Mouse (Mus musculus) forebrain, embryonic 14.5 days (tissue): ENCODE measurements around the gene Catspere2. TPM values are rescaled to one million over a fixed set of nuclear protein-coding genes. Genes with fewer than 3 reads are reported as not detected.
"Not testable (repeated sequence)": the region's sequence is repeated elsewhere in the genome, so short reads cannot be mapped to it uniquely, and the experiment has no call there.

Source experiments
- ATAC-seq: fragments of 200-750 bp; cut with Nextera tagmentation; 2 replicates; pipeline ENCODE4 v1.8.0; 2017; ENCODE audit warnings: mild to moderate bottlenecking, moderate library complexity
- DNase-seq: peaks from one replicate; pipeline ENCODE4 v3.0.0-alpha.2; 2015; ENCODE audit warnings: low spot score
- H3K27ac ChIP-seq: fragments of 300-500 bp; sonication (generic); 2 replicates; pipeline ENCODE4 v1.5.1; 2014; ENCODE audit warnings: low read depth, mild to moderate bottlenecking, control low read depth, low read length, moderate library complexity
- H3K27me3 ChIP-seq: fragments of 300-500 bp; sonication (generic); replicated peaks from 2 replicates; pipeline ENCODE4 v1.6.1; 2014; ENCODE audit warnings: low read length, control low read depth, mixed read lengths; ENCODE audit not compliant: control insufficient read depth, insufficient read depth
- H3K36me3 ChIP-seq: fragments of 300-500 bp; sonication (generic); 2 replicates; pipeline ENCODE4 v1.6.1; 2014; ENCODE audit warnings: low read length, control low read depth; ENCODE audit not compliant: control insufficient read depth, insufficient read depth
- H3K4me1 ChIP-seq: fragments of 300-500 bp; sonication (generic); 2 replicates; pipeline ENCODE4 v1.6.1; 2014; ENCODE audit warnings: antibody characterized with exemption, low read length, control low read depth; ENCODE audit not compliant: control insufficient read depth, insufficient read depth
- H3K4me2 ChIP-seq: fragments of 300-500 bp; sonication (generic); 2 replicates; pipeline ENCODE4 v1.6.1; 2014; ENCODE audit warnings: mild to moderate bottlenecking, control low read depth, low read length
- H3K4me3 ChIP-seq: fragments of 300-500 bp; sonication (generic); 2 replicates; pipeline ENCODE4 v1.5.1; 2014; ENCODE audit warnings: low read depth, low read length, control low read depth
- H3K9ac ChIP-seq: fragments of 300-500 bp; sonication (generic); 2 replicates; pipeline ENCODE4 v1.6.1; 2014; ENCODE audit warnings: mild to moderate bottlenecking, low read length, control low read depth, moderate library complexity
- H3K9me3 ChIP-seq: fragments of 300-500 bp; sonication (generic); replicated peaks from 2 replicates; pipeline ENCODE4 v1.6.1; 2016; ENCODE audit warnings: low read length, control low read depth, mixed read lengths; ENCODE audit not compliant: control insufficient read depth
- WGBS: fragments of 180-500 bp; shearing (Covaris S2); extraction: QIAGEN DNeasy Blood & Tissue Kit; methylation state at CpG from one replicate; pipeline ENCODE4 v1.1.7; 2014; 5-methylcytosine and 5-hydroxymethylcytosine counted together
- polyA plus RNA-seq: library from polyadenylated mRNA; unstranded; fragments of >200 nt; fragmentation: Nextera tagmentation; extraction: Ambion mirVana; gene quantifications from 2 replicates; pipeline ENCODE4 v1.2.1, GENCODE M21; 2014

The Catspere2 gene
- polyA plus RNA-seq = 0.06 and 0.25 TPM in 2 replicates

- H3K9me3 ChIP-seq, H3K4me1 ChIP-seq, H3K27ac ChIP-seq, H3K27me3 ChIP-seq, H3K36me3 ChIP-seq: not testable (repeated sequence)
- WGBS = 0% methylated on average over 21 of the region's 21 CpGs
- H3K4me2 ChIP-seq = peak within 1 kb of the TSS; percentile 46
- peak within 1 kb of the TSS; percentile 56 for H3K9ac ChIP-seq
- DNase-seq = peak; percentile 98
- ATAC-seq = peak; percentile 98
- peak within 1 kb of the TSS; percentile 54 for H3K4me3 ChIP-seq
Observed at GRCm38 (mm10) chr1:177983024-177983450, at the start of gene Catspere2. Gene Catspere2 (plus strand): TSS chr1:177983423.

DNA sequence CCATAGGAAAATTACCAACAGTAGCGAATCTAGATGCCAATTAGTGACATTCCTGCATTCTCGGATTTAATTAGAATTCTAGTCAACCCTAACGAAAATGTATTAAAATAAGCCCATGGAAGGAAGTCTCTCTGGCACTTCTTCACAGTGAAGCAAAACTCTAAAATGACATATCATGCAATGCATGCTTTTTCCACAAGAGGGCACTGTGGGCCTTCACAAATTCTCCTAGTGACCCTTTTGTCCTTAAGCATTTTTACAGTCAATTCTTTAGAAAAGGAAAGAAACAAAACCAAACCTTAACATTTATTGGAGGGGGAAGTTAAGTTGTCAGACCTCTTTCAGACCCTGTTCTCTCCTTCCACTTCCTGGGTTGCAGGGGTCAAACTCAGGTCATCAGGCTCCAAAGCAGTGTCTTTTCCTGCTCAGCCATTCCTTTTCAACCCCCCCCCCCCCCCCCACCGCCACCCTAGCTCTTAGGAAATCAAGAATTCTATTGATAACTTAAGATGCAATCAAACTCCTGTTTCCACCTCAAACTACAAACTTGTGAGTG lies 42.7 kb upstream of the Catspere2 start:
- peak; percentile 54; the same call in 1 of the 2 replicates for ATAC-seq
- H3K4me3 ChIP-seq, H3K9ac ChIP-seq: not testable (repeated sequence)

GRCm38 (mm10) chr1:177981276-177981675 lies 1.9 kb upstream of the Catspere2 start:
- WGBS = 68% methylated on average over 1 of the region's 1 CpGs
- no peaks in the 10 kb centered on the region for H3K4me1 ChIP-seq
- H3K9me3 ChIP-seq = no peaks in the 10 kb centered on the region
- H3K4me2 ChIP-seq = no peak overlapping the region
- H3K27ac ChIP-seq = no peak overlapping the region
- H3K4me3 ChIP-seq = no peak overlapping the region
- H3K27me3 ChIP-seq = no peaks in the 10 kb centered on the region
- no peak for ATAC-seq
- DNase-seq = no peak
- no peaks in the 10 kb centered on the region for H3K36me3 ChIP-seq
- no peak overlapping the region for H3K9ac ChIP-seq

More for the DNA sequence above, 42.7 kb upstream of the Catspere2 start:
- H3K27me3 ChIP-seq, H3K36me3 ChIP-seq, H3K27ac ChIP-seq, H3K9me3 ChIP-seq, H3K4me2 ChIP-seq, H3K4me1 ChIP-seq: not testable (repeated sequence)
- 0% methylated on average over 2 of the region's 4 CpGs for WGBS
- peak; percentile 20 for DNase-seq

- H3K36me3 ChIP-seq, H3K9me3 ChIP-seq, H3K27me3 ChIP-seq, H3K4me1 ChIP-seq, H3K27ac ChIP-seq, DNase-seq: not testable (repeated sequence)
- ATAC-seq = peak; percentile 53
- peak overlapping the region; percentile 56 for H3K9ac ChIP-seq
- peak overlapping the region; percentile 54 for H3K4me3 ChIP-seq
- H3K4me2 ChIP-seq = peak overlapping the region; percentile 46
- WGBS = under 1% methylated on average over 24 of the region's 41 CpGs
Observed at GRCm38 (mm10) chr1:177983582-177983981, 359 bp downstream of the Catspere2 start.

DNA sequence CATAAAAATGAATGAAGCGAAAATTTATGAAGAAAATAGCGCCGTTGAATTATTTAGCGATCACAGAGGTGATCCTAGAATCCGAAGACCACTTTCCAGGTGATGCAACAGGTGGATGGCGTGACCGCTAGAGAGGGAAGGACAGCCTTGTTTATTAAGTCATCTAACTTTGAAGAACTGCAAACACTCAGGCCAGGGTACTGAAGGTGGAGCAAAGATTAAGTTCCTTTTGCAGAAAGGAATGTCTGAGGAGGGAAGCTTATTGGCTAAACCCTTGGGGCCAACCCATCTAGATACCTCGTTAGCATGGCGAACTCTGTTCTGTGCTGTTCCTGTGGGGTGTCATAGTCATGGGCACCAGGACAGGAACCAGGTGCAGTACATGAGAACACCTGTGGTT lies 983 bp downstream of the Catspere2 start:
- 63% methylated on average over 9 of the region's 9 CpGs for WGBS
- Histone ChIP-seq H3K4me2 (peak overlapping the region; percentile 37; the same call in 1 of the 2 replicates), H3K4me3 (peak overlapping the region; percentile 8; the same call in 1 of the 2 replicates), H3K27me3 (no peaks in the 10 kb centered on the region), H3K27ac (no peak overlapping the region), H3K36me3 (no peaks in the 10 kb centered on the region), H3K9me3 (no peaks in the 10 kb centered on the region), H3K4me1 (no peaks in the 10 kb centered on the region), H3K9ac (no peak overlapping the region)
- DNase-seq (peak; percentile 3), ATAC-seq (no peak)

DNA sequence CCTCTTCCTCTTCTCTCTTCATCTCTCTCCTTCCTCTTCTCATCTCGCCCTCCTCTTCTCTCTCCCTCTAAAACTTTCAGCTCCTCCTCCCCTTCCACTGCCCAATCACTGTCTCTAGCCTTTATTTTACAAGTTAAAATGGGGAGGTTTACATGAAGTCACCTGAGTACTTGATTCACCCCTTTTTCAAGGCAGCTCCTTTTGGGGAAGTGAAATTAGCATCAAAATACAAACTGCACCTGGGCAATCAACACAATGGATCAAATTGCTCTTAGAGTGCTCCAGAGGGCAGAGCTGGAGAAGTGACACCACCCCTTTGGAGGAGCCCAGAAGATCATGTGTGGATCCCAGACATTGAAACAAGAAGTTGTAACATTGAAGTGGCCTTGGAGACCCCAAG lies 4.3 kb downstream of the Catspere2 start:
- WGBS = 78% methylated on average over 1 of the region's 1 CpGs
- H3K9ac ChIP-seq, H3K27ac ChIP-seq, H3K36me3 ChIP-seq, DNase-seq, H3K4me2 ChIP-seq, ATAC-seq, H3K4me3 ChIP-seq, H3K27me3 ChIP-seq, H3K4me1 ChIP-seq, H3K9me3 ChIP-seq: not testable (repeated sequence)

DNA sequence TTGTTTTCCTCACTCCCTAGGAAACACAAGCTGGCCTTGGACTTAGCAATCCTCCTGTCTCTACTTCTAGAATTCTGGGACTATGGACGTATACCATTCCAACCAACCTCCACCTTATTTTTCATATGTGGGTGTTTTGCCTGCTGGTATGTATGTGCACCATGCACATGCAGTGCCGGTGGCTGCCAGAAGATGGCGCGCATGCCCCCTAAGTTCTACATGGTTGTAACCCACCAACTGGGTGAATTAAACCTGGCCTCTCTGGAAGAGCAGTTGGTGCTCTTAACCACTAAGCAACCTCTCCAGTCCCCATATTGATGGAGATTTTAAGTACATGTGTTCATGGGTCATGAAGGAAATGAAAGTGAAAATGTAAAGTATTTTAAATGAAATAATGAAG lies 89.6 kb downstream of the Catspere2 start:
- DNase-seq, H3K4me1 ChIP-seq, H3K4me3 ChIP-seq, ATAC-seq, H3K27ac ChIP-seq, H3K36me3 ChIP-seq, H3K27me3 ChIP-seq, H3K4me2 ChIP-seq, H3K9me3 ChIP-seq, H3K9ac ChIP-seq: not testable (repeated sequence)
- 56% methylated on average over 4 of the region's 4 CpGs for WGBS

- ATAC-seq, H3K9ac ChIP-seq, H3K27me3 ChIP-seq, H3K27ac ChIP-seq, H3K4me1 ChIP-seq, DNase-seq, H3K4me3 ChIP-seq, H3K9me3 ChIP-seq, H3K36me3 ChIP-seq, H3K4me2 ChIP-seq: not testable (repeated sequence)
Observed at GRCm38 (mm10) chr1:178097865-178098264, 114.6 kb downstream of the Catspere2 start.

GRCm38 (mm10) chr1:178108514-178108913 lies 125.3 kb downstream of the Catspere2 start:
- ATAC-seq, H3K4me3 ChIP-seq, H3K27ac ChIP-seq, H3K36me3 ChIP-seq, H3K4me1 ChIP-seq, H3K4me2 ChIP-seq, DNase-seq, H3K27me3 ChIP-seq, H3K9me3 ChIP-seq, H3K9ac ChIP-seq: not testable (repeated sequence)
- WGBS = 86% methylated on average over 1 of the region's 1 CpGs
